Mouse (Mus musculus) embryonic facial prominence, embryonic 13.5 days (tissue): ENCODE results near the gene Samd5. TPM values are rescaled to one million over a fixed set of nuclear protein-coding genes. Genes with fewer than 3 reads are reported as not detected.

Experiments
- polyA plus RNA-seq: library from polyadenylated mRNA; unstranded; fragments of >200 nt; fragmentation: Nextera tagmentation; extraction: Ambion mirVana; gene quantifications from 2 replicates; pipeline ENCODE4 v1.2.1, GENCODE M21; 2015

Samd5 gene
- polyA plus RNA-seq, 1 experiment from 2014 or later: 13.8 TPM

Other genes with a start within 250 kb of the Samd5 start
- 6.2 and 7.4 TPM in 2 replicates for gene Stxbp5, start 225.9 kb upstream of the Samd5 start, polyA plus RNA-seq